Mouse (Mus musculus) heart, postnatal 0 days (tissue): Measurements from ENCODE around the gene Ccdc110.

ENCODE experiments used
- CTCF ChIP-seq: IDR thresholded peaks from 2 replicates; pipeline ENCODE4 v1.5.1; 2016; ENCODE audit warnings: antibody characterized with exemption, control low read depth, low read depth
- EP300 ChIP-seq: IDR thresholded peaks from 2 replicates; pipeline ENCODE4 v1.6.1; 2016; ENCODE audit warnings: antibody characterized with exemption, low read depth

DNA sequence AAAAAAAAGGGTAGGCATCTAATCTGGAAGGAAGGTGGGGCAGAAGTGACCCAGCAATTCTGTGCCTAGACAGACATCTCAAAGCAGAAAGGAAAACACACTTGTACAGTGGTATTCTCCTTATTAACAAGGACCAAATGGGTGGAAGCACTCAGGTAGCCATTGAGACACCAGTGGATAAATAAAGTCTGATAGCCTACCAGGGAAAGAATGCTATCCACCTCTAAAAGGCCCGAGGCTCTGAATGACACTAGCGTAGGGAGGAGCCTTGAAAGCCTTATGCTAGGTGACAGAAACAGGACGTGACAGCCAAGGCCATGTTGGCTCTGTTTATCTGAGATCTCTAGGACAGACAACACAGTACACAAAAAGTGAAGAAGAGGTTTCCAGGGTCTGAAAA, 17.9 kb upstream of the Ccdc110 start:
- no peak for TF ChIP-seq CTCF
- TF ChIP-seq EP300, result no peak
